Mouse (Mus musculus): Measurements from ENCODE around the gene Krt80. TPM values are rescaled to one million over a fixed set of nuclear protein-coding genes. Genes with fewer than 3 reads are reported as not detected.

Krt80 gene
- polyA plus RNA-seq, 2 experiments = 3.3 to 3.8 TPM

DNA sequence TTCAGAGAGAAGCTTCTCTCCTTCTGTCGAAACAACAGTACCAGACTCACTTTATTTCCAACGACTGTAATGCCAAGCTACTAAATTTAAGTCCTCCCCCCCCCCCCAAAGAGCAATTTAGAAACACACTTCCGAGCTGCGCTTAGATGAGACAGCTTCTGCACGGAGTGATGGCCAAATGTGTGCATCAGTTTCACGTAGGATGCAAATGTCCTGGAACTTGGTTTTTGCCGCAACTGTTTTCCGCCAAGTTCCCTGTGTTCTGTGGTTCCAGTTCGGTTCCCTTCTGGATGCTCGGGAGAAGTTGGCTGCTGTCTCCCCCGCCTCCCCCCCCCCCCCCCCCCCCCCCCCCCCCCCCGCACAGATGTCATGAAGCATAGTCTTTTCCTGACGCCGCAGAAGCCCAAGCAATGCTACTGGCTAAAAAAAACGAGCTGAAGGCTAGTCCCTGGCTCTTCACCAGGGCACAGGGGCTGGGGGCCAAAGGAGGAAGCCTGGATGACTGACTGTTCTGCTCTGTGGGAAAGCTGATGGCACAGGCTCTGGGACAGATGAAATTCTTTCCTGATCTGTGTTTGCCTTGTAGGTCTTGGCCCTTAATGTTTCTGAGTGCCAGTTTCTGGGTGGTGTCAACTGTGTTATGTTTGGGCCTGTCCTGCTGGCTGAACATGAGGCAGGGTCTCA is 58.7 kb downstream of the Krt80 start:
- TF ChIP-seq POLR2A (IDR thresholded peaks at IDR 0.05; ENCODE audit: borderline replicate concordance, extremely low read depth, insufficient read depth, insufficient read length) = no peak
- H3K27ac ChIP-seq (replicated peaks; ENCODE audit: low read depth, low read length) = no peak overlapping the region
- H3K9ac ChIP-seq (ENCODE audit: low read depth, low read length, severe bottlenecking) = no peak overlapping the region
- no peaks in the 10 kb centered on the region for H3K27me3 ChIP-seq (ENCODE audit: control insufficient read depth, insufficient read depth, low read length)
- no peak for ATAC-seq (ENCODE audit: low FRiP score, low read depth)
- WGBS = 55% methylated on average over 12 of the region's 15 CpGs
- H3K4me1 ChIP-seq (ENCODE audit: control insufficient read depth, insufficient read depth, low read length) = peaks cover 8% of the 10 kb centered on the region
- H3K9me3 ChIP-seq (ENCODE audit: control insufficient read depth, low read length) = no peaks in the 10 kb centered on the region
- H3K4me2 ChIP-seq (replicated peaks; ENCODE audit: low read depth, low read length, severe bottlenecking) = no peak overlapping the region
- no peak overlapping the region for H3K4me3 ChIP-seq (replicated peaks; ENCODE audit: low read length)
- H3K36me3 ChIP-seq (ENCODE audit: control insufficient read depth, insufficient read depth, low read length) = no peaks in the 10 kb centered on the region
- no peak for DNase-seq (ENCODE audit: low spot score)

DNA sequence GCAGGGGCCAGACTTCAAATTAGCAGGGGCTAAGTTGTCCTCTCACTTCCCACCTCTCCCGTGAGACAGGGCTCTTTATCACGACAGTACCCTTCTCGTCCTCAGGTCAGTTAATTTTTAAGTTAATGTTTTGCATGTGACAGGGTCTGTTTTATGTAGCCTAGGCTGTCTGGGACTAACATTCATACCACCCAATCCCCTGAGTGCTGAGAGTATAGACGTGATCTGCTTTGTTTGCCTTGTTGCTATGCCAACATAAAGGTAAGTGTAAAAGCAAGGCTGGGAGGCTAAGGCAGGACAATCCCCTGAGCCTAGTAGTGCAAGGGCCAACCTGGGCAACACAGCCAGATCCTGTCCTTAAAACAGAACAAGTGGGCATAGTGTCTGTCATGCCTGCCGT is 60.5 kb downstream of the Krt80 start:
- Histone ChIP-seq H3K4me3 (replicated peaks; ENCODE audit: low read length) (no peak overlapping the region), H3K4me1 (ENCODE audit: control insufficient read depth, insufficient read depth, low read length) (peaks cover 8% of the 10 kb centered on the region), H3K27me3 (ENCODE audit: control insufficient read depth, insufficient read depth, low read length) (no peaks in the 10 kb centered on the region), H3K9me3 (ENCODE audit: control insufficient read depth, low read length) (no peaks in the 10 kb centered on the region), H3K4me2 (replicated peaks; ENCODE audit: low read depth, low read length, severe bottlenecking) (no peak overlapping the region), H3K27ac (replicated peaks; ENCODE audit: low read depth, low read length) (no peak overlapping the region), H3K9ac (ENCODE audit: low read depth, low read length, severe bottlenecking) (no peak overlapping the region), H3K36me3 (ENCODE audit: control insufficient read depth, insufficient read depth, low read length) (no peaks in the 10 kb centered on the region)
- DNase-seq (ENCODE audit: low spot score) = no peak
- no peak for TF ChIP-seq POLR2A (IDR thresholded peaks at IDR 0.05; ENCODE audit: borderline replicate concordance, extremely low read depth, insufficient read depth, insufficient read length)
- ATAC-seq (ENCODE audit: low FRiP score, low read depth) = no peak
- WGBS = 29% methylated on average over 5 of the region's 5 CpGs

DNA sequence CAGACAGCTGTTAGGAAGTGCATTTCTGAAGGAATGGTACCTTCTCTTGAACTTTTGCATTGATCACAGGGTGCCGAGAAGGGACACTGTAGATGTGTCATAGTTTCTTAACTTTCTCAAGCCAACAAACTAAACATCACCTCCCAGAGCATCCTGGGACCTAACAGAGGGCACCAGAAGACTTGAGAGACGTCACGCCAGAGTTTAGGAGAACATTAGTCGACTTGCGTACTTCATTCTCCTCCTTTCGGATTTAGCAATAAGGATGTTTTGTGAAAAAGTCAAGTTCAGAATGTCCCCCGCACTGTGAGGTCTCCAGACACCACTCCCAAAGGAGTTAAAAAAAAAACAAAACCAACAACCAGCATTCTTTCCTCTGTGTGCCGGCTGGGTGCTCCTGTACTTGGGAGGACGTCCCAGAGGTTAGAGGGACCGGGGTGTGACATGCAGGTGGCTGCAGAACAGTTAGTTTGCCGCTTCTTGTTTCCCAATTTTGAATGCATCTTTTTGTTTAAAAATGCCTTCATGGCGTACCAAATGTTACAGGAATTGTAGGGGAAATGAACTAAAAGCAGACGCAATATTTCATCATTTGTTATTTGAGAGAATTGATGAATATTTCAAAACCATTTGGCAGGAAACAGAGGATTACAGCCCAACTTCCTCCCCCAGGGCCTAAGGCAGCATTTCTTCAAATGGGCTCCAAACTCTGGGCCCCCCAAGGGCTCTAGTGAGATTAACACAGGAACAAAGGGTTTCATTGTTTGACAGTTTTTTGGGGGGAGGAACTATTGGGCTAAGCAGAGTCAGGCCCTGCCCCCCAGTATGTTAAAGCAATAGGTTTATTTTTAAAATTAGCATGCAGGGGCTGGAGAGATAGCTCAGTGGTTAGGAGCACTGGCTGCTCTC is 61.3 kb downstream of the Krt80 start:
- no peak overlapping the region for H3K27ac ChIP-seq (replicated peaks; ENCODE audit: low read depth, low read length)
- no peaks in the 10 kb centered on the region for H3K9me3 ChIP-seq (ENCODE audit: control insufficient read depth, low read length)
- H3K9ac ChIP-seq (ENCODE audit: low read depth, low read length, severe bottlenecking) = no peak overlapping the region
- no peak overlapping the region for H3K4me3 ChIP-seq (replicated peaks; ENCODE audit: low read length)
- WGBS = 58% methylated on average over 13 of the region's 13 CpGs
- DNase-seq (ENCODE audit: low spot score) (peak; percentile 60), ATAC-seq (ENCODE audit: low FRiP score, low read depth) (peak; percentile 34; the same call in 1 of the 2 replicates)
- H3K4me2 ChIP-seq (replicated peaks; ENCODE audit: low read depth, low read length, severe bottlenecking) = no peak overlapping the region
- no peak for TF ChIP-seq POLR2A (IDR thresholded peaks at IDR 0.05; ENCODE audit: borderline replicate concordance, extremely low read depth, insufficient read depth, insufficient read length)
- no peaks in the 10 kb centered on the region for H3K27me3 ChIP-seq (ENCODE audit: control insufficient read depth, insufficient read depth, low read length)
- no peaks in the 10 kb centered on the region for H3K36me3 ChIP-seq (ENCODE audit: control insufficient read depth, insufficient read depth, low read length)
- peaks cover 8% of the 10 kb centered on the region for H3K4me1 ChIP-seq (ENCODE audit: control insufficient read depth, insufficient read depth, low read length)

DNA sequence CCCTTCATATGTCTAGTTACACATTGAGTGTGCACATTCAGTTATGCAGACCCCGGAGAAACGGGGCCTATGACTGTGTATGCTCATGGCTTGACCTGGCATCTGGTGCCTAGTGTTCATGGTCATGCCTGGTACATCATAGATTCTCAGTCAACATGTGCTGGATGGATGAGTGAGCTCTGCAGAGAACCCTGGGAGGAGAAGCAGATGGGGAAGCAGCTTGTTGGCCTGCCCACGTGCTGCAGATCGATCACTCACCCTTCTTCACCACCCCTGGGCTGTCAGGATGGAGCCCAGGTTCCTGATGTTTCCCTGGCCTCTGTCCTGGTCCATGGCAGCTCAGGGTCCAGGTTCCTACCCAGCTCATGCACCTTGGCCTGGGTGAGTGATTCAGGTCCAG is 63.5 kb downstream of the Krt80 start:
- DNase-seq (ENCODE audit: low spot score) = no peak
- H3K4me3 ChIP-seq (replicated peaks; ENCODE audit: low read length) = no peak overlapping the region
- 96% methylated on average over 4 of the region's 4 CpGs for WGBS
- no peak overlapping the region for H3K9ac ChIP-seq (ENCODE audit: low read depth, low read length, severe bottlenecking)
- no peaks in the 10 kb centered on the region for H3K36me3 ChIP-seq (ENCODE audit: control insufficient read depth, insufficient read depth, low read length)
- peaks cover 8% of the 10 kb centered on the region for H3K4me1 ChIP-seq (ENCODE audit: control insufficient read depth, insufficient read depth, low read length)
- ATAC-seq (ENCODE audit: low FRiP score, low read depth) = no peak
- H3K27me3 ChIP-seq (ENCODE audit: control insufficient read depth, insufficient read depth, low read length) = no peaks in the 10 kb centered on the region
- no peaks in the 10 kb centered on the region for H3K9me3 ChIP-seq (ENCODE audit: control insufficient read depth, low read length)
- no peak overlapping the region for H3K27ac ChIP-seq (replicated peaks; ENCODE audit: low read depth, low read length)
- TF ChIP-seq POLR2A (IDR thresholded peaks at IDR 0.05; ENCODE audit: borderline replicate concordance, extremely low read depth, insufficient read depth, insufficient read length) = no peak
- H3K4me2 ChIP-seq (replicated peaks; ENCODE audit: low read depth, low read length, severe bottlenecking) = no peak overlapping the region

DNA sequence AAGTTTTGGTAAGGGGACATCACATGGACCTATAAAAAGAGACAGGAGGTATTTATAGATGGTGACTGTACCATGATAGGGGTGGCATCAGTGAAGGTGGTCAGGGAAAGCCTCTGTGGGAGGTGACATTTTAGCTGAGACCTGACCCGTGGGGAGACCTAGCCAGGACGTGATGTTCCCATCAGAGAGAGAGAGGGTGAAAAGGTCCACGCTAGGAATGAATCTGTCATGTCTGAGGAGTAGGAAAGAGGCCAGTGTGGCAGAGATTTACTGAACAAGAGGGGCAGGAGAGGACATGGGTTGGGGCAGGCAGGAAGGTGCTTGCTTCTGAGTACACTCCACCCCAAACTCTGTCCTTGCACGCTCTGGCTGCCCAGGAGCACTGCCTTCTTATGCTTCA is 66.1 kb downstream of the Krt80 start:
- 89% methylated on average over 4 of the region's 4 CpGs for WGBS
- H3K27me3 ChIP-seq (ENCODE audit: control insufficient read depth, insufficient read depth, low read length) = no peaks in the 10 kb centered on the region
- H3K4me1 ChIP-seq (ENCODE audit: control insufficient read depth, insufficient read depth, low read length) = peaks cover under 1% of the 10 kb centered on the region; the same call in 1 of the 2 replicates
- H3K9ac ChIP-seq (ENCODE audit: low read depth, low read length, severe bottlenecking) = no peak overlapping the region
- H3K4me3 ChIP-seq (replicated peaks; ENCODE audit: low read length) = no peak overlapping the region
- no peak overlapping the region for H3K27ac ChIP-seq (replicated peaks; ENCODE audit: low read depth, low read length)
- no peak for TF ChIP-seq POLR2A (IDR thresholded peaks at IDR 0.05; ENCODE audit: borderline replicate concordance, extremely low read depth, insufficient read depth, insufficient read length)
- H3K9me3 ChIP-seq (ENCODE audit: control insufficient read depth, low read length) = no peaks in the 10 kb centered on the region
- DNase-seq (ENCODE audit: low spot score) (no peak), ATAC-seq (ENCODE audit: low FRiP score, low read depth) (no peak)
- no peaks in the 10 kb centered on the region for H3K36me3 ChIP-seq (ENCODE audit: control insufficient read depth, insufficient read depth, low read length)
- H3K4me2 ChIP-seq (replicated peaks; ENCODE audit: low read depth, low read length, severe bottlenecking) = no peak overlapping the region
